Mouse (Mus musculus) MEL (cell line): Measurements from ENCODE around the gene Syp.

Source experiments
- CTCF ChIP-seq, 3 experiments: IDR thresholded peaks in 2 of 3; conservative IDR thresholded peaks in 1 of 3; 2 replicates each; pipeline ENCODE4 v1.5.1; 2011 to 2012; ENCODE audit warnings: low read length in 3 of 3, low read depth in 2 of 3, mild to moderate bottlenecking in 2 of 3, improper control_type of control experiment in 1 of 3, inconsistent platforms in 1 of 3, mixed read lengths in 1 of 3, moderate library complexity in 1 of 3; ENCODE audit not compliant: control insufficient read depth in 1 of 3, insufficient read depth in 1 of 3, poor library complexity in 1 of 3, severe bottlenecking in 1 of 3
- HCFC1 ChIP-seq: IDR thresholded peaks from 2 replicates; pipeline ENCODE4 v1.6.1; 2012; ENCODE audit warnings: low read depth, mild to moderate bottlenecking, inconsistent platforms, low read length, improper control_type of control experiment, moderate library complexity
- POLR2A ChIP-seq, 2 experiments: IDR thresholded peaks; 2 replicates each; pipeline ENCODE4 v1.6.1; 2011 to 2012; ENCODE audit warnings: low read length in 2 of 2, mild to moderate bottlenecking in 2 of 2, control low read depth in 1 of 2, improper control_type of control experiment in 1 of 2, low read depth in 1 of 2, moderate library complexity in 1 of 2; ENCODE audit not compliant: control insufficient read depth in 1 of 2, insufficient read depth in 1 of 2, poor library complexity in 1 of 2
- UBTF ChIP-seq: IDR thresholded peaks from 2 replicates; pipeline ENCODE4 v1.6.1; 2012; ENCODE audit warnings: low read depth, mild to moderate bottlenecking, inconsistent platforms, low read length, improper control_type of control experiment, moderate library complexity, borderline replicate concordance; ENCODE audit not compliant: insufficient read depth
- ZC3H11A ChIP-seq: IDR thresholded peaks from 2 replicates; pipeline ENCODE4 v1.6.1; 2012; ENCODE audit warnings: low read depth, mild to moderate bottlenecking, inconsistent platforms, low read length, improper control_type of control experiment
- ZMIZ1 ChIP-seq: IDR thresholded peaks from 2 replicates; pipeline ENCODE4 v1.6.1; 2012; ENCODE audit warnings: low read depth, mild to moderate bottlenecking, inconsistent platforms, low read length, improper control_type of control experiment, moderate library complexity
- ZNF384 ChIP-seq: IDR thresholded peaks from 2 replicates; pipeline ENCODE4 v1.6.1; 2012; ENCODE audit warnings: low read depth, mild to moderate bottlenecking, inconsistent platforms, low read length, improper control_type of control experiment

- TF ChIP-seq ZMIZ1 (no peak), CTCF (IDR thresholded peaks at IDR 0.05 in 2 of 3, conservative IDR thresholded peaks at IDR 0.05 in 1 of 3; ENCODE audit: control insufficient read depth in 1 of 3, insufficient read depth in 1 of 3, low read depth in 2 of 3, low read length in 3 of 3, poor library complexity in 1 of 3, severe bottlenecking in 1 of 3) (no peak), UBTF (no peak), ZC3H11A (no peak), HCFC1 (no peak), POLR2A (IDR thresholded peaks at IDR 0.05; ENCODE audit: control insufficient read depth in 1 of 2, insufficient read depth in 1 of 2, low read depth in 1 of 2, low read length in 2 of 2, poor library complexity in 1 of 2) (no peak), ZNF384 (no peak)
Observed at GRCm38 (mm10) chrX:7662936-7663335, 24.7 kb downstream of the Syp start.
